Mouse (Mus musculus): ENCODE measurements around the gene Plekhb1. TPM values are rescaled to one million over a fixed set of nuclear protein-coding genes. Genes with fewer than 3 reads are reported as not detected.

Gene Plekhb1
- polyA plus RNA-seq, 1 experiment = 0.63 TPM

DNA sequence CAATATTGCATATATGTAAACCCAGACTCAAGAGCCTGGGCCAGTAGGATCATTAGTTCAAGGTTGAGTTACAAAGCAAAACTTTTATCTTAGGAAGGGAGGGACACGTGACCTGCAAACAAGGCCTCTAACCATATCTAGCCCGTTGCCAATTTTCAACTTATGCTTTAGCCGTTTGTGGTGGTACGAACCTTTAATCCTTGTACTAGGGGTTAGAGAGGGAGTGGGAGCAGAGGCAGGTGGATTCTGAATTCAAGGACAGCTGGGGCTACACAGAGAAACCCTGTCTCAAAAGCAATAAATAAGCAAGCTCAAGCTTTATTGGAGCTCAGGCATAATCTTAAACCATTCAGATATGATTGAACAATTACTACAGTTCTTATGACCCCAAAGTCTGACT lies 19.8 kb downstream of the Plekhb1 start:
- H3K4me3 ChIP-seq (ENCODE audit: insufficient read depth, low read length) = no peak overlapping the region
- no peak for TF ChIP-seq CTCF (IDR thresholded peaks at IDR 0.05; ENCODE audit: borderline replicate concordance, insufficient read depth, low read length)
- TF ChIP-seq POLR2A (IDR thresholded peaks at IDR 0.05; ENCODE audit: low read depth, low read length) = no peak
- no peaks in the 10 kb centered on the region for H3K4me1 ChIP-seq (ENCODE audit: control insufficient read depth, insufficient read depth, low read length)
- H3K27ac ChIP-seq (ENCODE audit: insufficient read depth, low read length) = no peak overlapping the region

DNA sequence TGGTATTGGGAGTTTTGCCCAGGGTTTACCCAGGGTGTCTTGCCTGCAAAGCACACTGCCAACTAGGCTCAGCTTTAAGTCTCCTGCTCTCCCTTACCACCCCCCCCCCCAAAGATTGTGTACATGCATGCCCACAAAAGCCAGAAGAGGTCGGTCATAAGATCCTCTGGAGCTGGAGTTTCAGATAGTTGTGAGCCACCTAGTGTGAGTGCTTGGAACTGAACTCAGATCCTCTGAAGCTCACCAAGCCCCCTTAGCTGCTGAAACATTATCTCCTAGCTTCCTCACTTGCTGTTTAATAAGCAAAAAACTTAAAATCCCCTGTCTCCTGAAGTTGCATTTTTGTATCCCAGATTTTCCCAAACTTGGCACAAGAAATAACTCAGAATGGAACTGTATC lies 24.6 kb downstream of the Plekhb1 start:
- Histone ChIP-seq H3K27ac (ENCODE audit: insufficient read depth, low read length) (no peak overlapping the region), H3K4me1 (ENCODE audit: control insufficient read depth, insufficient read depth, low read length) (no peaks in the 10 kb centered on the region), H3K4me3 (ENCODE audit: insufficient read depth, low read length) (no peak overlapping the region)
- TF ChIP-seq CTCF (IDR thresholded peaks at IDR 0.05; ENCODE audit: borderline replicate concordance, insufficient read depth, low read length) (no peak), POLR2A (IDR thresholded peaks at IDR 0.05; ENCODE audit: low read depth, low read length) (no peak)

DNA sequence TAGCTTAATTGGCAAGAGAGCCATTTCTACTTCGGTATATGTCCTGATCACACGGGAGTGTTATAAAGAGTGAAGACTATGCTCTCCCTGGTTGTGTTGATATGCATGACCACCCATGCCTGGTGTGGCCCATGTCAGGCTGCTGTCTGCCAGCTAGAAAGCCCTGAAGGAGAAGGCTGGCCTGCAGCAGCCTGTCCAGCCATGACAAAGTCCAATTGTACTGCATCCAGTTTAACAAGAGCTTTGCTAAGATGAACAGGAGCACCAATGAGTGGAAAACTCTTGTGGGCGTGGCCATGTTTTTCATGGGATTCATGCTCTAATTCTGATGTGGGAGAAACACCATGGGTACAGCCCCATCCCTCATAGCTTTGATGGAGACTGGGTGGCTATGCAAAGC lies 37.7 kb downstream of the Plekhb1 start:
- TF ChIP-seq POLR2A (IDR thresholded peaks at IDR 0.05; ENCODE audit: low read depth, low read length) = no peak
- no peak for TF ChIP-seq CTCF (IDR thresholded peaks at IDR 0.05; ENCODE audit: borderline replicate concordance, insufficient read depth, low read length)
- Histone ChIP-seq H3K4me1 (ENCODE audit: control insufficient read depth, insufficient read depth, low read length) (no peaks in the 10 kb centered on the region), H3K4me3 (ENCODE audit: insufficient read depth, low read length) (no peak overlapping the region), H3K27ac (ENCODE audit: insufficient read depth, low read length) (no peak overlapping the region)

DNA sequence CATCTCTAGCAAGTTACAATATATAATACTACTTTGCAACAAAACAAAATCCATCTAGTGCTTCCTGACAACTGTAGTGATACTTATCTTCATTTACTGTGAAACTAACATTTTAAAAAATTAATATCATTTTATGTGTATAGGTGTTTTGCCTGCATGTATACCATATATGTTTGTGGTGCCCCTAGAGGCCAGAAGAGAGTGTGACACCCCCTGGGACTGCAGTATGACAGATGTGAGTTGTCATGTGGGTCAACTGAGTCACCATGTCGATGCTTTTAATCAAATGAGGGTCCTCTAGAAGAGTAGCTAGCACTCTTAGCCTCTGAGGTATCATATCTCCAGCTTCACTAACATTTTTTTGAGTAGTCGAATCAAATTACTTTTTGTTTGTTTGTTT lies 39.9 kb downstream of the Plekhb1 start:
- H3K4me1 ChIP-seq (ENCODE audit: control insufficient read depth, insufficient read depth, low read length) = no peaks in the 10 kb centered on the region

DNA sequence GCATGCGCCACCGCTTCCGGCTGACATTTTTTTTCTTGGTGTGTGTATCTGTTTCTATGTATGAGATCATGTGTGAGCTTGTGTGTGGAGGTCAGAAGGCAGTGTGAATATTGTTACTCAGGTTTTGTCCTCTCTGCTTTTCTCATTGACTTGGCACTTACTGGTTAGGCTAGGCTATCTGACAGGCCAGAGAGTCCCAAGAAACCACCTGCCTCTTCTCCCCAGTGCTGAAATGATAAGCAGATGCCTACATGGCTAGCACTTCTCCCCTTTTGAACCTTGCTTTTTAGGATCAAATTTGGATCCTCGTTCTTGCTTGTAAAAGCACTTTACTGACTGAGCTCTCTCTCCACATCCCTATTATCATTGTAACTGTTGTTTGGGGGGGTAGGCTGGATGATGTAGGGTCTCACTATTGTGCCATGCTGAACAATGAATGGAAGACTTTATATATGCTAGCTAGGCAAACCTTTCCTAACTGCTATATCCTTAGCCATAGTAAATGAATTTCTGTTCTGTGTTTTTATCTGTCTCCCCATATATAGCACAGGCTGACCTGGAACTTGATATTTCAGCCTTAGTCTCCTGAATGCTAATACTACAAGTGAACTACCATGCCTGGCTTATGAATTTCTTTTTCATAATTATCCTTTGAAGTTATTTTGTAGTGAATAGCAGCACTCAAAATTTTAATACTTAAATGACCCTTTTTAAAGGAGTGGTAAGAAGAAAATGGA lies 45.9 kb downstream of the Plekhb1 start:
- Histone ChIP-seq H3K4me3 (ENCODE audit: insufficient read depth, low read length) (no peak overlapping the region), H3K4me1 (ENCODE audit: control insufficient read depth, insufficient read depth, low read length) (no peaks in the 10 kb centered on the region), H3K27ac (ENCODE audit: insufficient read depth, low read length) (no peak overlapping the region)
- TF ChIP-seq CTCF (IDR thresholded peaks at IDR 0.05; ENCODE audit: borderline replicate concordance, insufficient read depth, low read length) (no peak), POLR2A (IDR thresholded peaks at IDR 0.05; ENCODE audit: low read depth, low read length) (no peak)

More for the DNA sequence above, 39.9 kb downstream of the Plekhb1 start:
- TF ChIP-seq CTCF (IDR thresholded peaks at IDR 0.05; ENCODE audit: borderline replicate concordance, insufficient read depth, low read length) = no peak
- no peak for TF ChIP-seq POLR2A (IDR thresholded peaks at IDR 0.05; ENCODE audit: low read depth, low read length)
- Histone ChIP-seq H3K27ac (ENCODE audit: insufficient read depth, low read length) (no peak overlapping the region), H3K4me3 (ENCODE audit: insufficient read depth, low read length) (no peak overlapping the region)

DNA sequence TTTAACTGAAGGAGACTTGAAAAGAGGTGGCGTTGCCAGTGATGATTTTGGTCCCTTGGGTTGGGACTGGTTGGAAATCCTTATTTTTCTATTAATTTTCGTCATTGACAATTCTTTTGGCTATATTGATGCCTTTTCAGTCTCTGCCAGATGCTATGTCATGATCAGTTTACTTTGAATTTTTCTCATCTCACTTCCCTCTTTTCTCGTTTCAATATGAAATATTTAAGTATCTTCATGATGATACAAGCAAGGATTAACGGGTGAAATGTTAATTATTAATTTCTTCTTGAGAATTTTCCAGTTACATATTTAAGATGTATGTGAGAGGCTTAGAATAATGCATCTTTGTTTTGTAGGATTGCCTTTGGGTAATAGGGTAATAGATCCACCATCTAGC lies 53.3 kb downstream of the Plekhb1 start:
- Histone ChIP-seq H3K27ac (ENCODE audit: insufficient read depth, low read length) (no peak overlapping the region), H3K4me1 (ENCODE audit: control insufficient read depth, insufficient read depth, low read length) (peaks cover 4% of the 10 kb centered on the region; the same call in 1 of the 2 replicates), H3K4me3 (ENCODE audit: insufficient read depth, low read length) (peak overlapping the region; percentile 95)
- TF ChIP-seq CTCF (IDR thresholded peaks at IDR 0.05; ENCODE audit: borderline replicate concordance, insufficient read depth, low read length) (no peak), POLR2A (IDR thresholded peaks at IDR 0.05; ENCODE audit: low read depth, low read length) (no peak)

DNA sequence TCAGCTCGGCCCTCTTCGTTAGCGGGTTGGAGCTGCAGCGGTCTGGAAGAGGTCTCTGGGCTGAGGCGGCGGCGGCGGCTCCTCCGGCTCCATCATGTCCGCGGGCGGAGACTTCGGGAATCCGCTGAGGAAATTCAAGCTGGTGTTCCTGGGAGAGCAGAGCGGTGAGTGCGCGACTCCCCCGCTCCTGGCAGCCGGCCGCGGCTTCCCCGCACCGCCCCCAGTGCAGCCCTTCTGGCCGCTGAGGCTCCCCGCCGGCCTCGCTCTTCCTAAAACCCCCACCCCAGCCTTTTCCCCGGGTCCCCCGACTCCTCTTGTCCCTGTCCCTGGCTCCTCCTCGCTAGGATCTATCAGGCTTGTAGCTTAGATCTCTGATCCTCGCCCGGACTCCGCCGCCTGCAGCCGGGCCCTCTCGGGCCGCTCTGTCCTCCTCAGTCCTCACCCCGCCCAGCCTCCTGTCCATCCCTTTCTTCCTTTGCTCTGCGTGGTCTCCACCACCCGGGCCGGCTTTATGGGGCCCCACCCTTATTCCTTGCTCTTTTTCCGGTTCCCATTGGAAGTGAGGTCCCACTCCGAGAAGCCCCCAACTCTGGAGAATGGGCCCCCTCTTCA lies 54.0 kb downstream of the Plekhb1 start, which contains the start of gene Mrpl48:
Gene Mrpl48, minus strand, starts transcription at position 172 of the 612 bp plus-strand sequence.
- Histone ChIP-seq H3K4me1 (ENCODE audit: control insufficient read depth, insufficient read depth, low read length) (peaks cover 4% of the 10 kb centered on the region; the same call in 1 of the 2 replicates), H3K4me3 (ENCODE audit: insufficient read depth, low read length) (peak within 1 kb of the TSS; percentile 95), H3K27ac (ENCODE audit: insufficient read depth, low read length) (peak within 1 kb of the TSS; percentile 94)
- TF ChIP-seq POLR2A (IDR thresholded peaks at IDR 0.05; ENCODE audit: low read depth, low read length) (peak; percentile 18; the same call in 1 of the 2 replicates), CTCF (IDR thresholded peaks at IDR 0.05; ENCODE audit: borderline replicate concordance, insufficient read depth, low read length) (no peak)

DNA sequence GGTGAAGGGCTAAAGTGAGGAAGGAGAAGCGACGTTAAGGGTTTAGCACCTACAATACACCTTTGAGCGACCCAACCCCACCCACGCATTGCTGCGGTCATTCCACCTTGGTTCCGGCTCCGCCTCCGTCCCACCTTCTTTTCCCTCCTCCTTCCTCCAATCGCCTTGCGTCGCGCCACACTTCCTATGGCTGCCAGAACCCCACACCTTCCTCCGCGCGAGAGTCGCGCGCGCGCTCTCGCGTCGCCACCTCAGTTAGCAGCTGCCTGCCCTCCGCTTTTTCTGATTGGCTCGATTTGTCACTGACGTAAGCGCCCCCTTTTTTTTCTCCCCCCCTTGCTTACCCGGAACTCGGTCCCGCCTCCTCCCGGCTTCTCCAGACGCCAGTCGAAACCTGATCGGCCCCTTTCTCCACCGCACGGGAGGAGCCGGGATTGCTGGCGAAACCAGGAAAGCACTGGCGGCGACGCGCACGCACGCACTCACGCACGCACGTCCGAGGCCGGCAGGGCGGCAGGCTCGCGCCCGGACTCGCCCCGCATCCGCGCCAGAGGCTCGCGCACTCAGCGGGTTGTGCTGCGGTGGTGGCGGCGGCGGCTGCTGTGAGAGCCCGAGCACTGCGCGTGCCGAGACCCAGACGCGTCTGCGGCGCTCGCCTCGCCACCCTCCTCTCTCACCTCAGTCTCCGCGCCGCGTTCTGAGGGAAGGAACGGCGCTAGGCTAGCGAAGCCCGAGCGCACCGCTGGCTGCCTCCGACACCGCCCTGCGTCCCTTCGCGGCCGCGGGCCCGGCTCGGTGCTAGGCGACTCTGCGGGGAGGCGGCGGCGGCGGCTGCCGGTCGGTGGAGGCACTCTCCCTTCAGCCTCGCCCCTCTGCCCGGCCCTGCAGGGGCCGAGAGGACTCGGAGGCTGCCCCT lies 54.7 kb downstream of the Plekhb1 start, which contains the start of gene Rab6a:
Gene Rab6a, plus strand, starts transcription at position 197 of the 916 bp plus-strand sequence.
- H3K4me1 ChIP-seq (ENCODE audit: control insufficient read depth, insufficient read depth, low read length) = peaks cover 4% of the 10 kb centered on the region; the same call in 1 of the 2 replicates
- H3K27ac ChIP-seq (ENCODE audit: insufficient read depth, low read length) = peak within 1 kb of the TSS; percentile 94
- peak within 1 kb of the TSS; percentile 95 for H3K4me3 ChIP-seq (ENCODE audit: insufficient read depth, low read length)
- TF ChIP-seq CTCF (IDR thresholded peaks at IDR 0.05; ENCODE audit: borderline replicate concordance, insufficient read depth, low read length) (no peak), POLR2A (IDR thresholded peaks at IDR 0.05; ENCODE audit: low read depth, low read length) (peak; percentile 95)

DNA sequence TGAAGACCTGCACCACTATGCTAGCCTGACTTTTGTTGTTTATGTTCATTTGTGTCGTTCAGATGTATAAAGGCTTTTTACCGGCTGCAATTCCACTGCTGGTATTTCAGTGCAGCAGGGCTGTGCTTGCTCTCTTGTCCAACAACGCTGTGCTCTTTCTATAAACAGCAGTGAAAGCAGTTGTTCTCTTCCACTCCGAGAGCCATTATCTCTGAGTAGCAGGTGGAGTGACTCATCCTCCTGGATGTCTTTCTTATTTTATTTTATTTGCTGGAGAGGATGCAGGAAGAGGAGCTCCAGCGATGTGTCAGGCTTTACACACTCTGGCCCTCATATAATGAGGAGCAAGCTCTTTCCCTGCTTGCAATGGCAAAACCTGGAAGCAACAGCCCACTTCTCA lies 62.0 kb downstream of the Plekhb1 start:
- Histone ChIP-seq H3K27ac (ENCODE audit: insufficient read depth, low read length) (no peak overlapping the region), H3K4me1 (ENCODE audit: control insufficient read depth, insufficient read depth, low read length) (no peaks in the 10 kb centered on the region), H3K4me3 (ENCODE audit: insufficient read depth, low read length) (no peak overlapping the region)
- TF ChIP-seq POLR2A (IDR thresholded peaks at IDR 0.05; ENCODE audit: low read depth, low read length) (no peak), CTCF (IDR thresholded peaks at IDR 0.05; ENCODE audit: borderline replicate concordance, insufficient read depth, low read length) (no peak)

Measured in embryonic fibroblast, embryonic 13.5 days (primary cell).